Mouse (Mus musculus) mouse embryonic stem cell (cell line): ENCODE results near the gene Pmepa1.

Experiments used
- in situ Hi-C, 2 experiments: fragments of 300-500 bp; cut with MboI; formaldehyde crosslinking; loops; 1 replicate in 1 of 2; 3 replicates in 1 of 2; pipeline ENCODE4 v1.14.3; 2019 to 2020; ENCODE audit warnings: low sequenced_read_pairs in 2 of 2, low pct_unique_long_range_greater_than_20kb in 1 of 2, mixed read lengths in 1 of 2; ENCODE audit not compliant: unreplicated experiment in 1 of 2

The Pmepa1 gene

GRCm38 (mm10) chr2:173281021-173281937 lies 4.9 kb upstream of the Pmepa1 start:
- in situ Hi-C loops, result no loop called here

- in situ Hi-C loops, result no loop called here
Measured at GRCm38 (mm10) chr2:173278846-173279580, 2.7 kb upstream of the Pmepa1 start.

- in situ Hi-C loops, result no loop called here
Measured at GRCm38 (mm10) chr2:173276859-173277258, 526 bp upstream of the Pmepa1 start.

DNA sequence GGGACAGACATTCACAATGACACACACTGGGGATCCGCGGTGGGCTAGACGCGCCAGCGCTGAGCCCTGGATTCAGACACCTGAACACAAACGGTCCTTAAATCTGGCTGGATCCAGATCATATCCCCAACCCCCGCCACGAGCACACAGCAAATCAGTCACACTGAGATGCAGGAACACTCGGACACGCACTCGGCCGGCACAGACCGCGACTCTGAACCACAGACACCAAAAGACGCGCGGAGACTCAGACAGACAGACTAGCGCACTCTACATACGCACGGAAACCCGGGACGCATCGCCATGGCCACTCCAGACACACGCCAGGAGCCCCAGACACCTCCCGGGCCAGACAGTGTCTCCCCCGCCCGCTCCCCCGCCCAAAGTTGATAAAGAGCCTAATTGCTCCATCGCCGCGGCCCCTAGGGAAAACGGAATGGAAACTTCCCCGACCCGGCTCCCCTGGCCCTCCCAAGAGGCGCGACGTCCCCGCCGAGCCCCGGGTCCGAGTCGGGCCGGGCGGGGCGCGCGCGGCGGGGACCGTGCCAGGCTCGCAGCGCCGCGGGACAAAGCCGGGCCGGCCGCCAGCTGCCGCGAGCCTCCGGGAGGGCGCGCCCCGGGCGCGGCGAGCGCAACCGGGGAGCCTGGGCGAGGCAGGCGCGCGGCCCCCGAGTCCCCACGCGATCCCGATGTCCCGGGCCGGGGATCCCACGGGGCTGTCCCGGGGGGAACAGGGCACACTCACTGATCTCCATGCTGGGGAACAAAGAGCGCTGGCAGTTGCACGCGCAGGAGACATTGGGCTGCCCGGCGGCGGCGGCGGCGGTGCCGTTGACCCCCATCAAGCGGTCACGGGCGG lies 761 bp downstream of the Pmepa1 start:
- in situ Hi-C loops, result no loop called here

DNA sequence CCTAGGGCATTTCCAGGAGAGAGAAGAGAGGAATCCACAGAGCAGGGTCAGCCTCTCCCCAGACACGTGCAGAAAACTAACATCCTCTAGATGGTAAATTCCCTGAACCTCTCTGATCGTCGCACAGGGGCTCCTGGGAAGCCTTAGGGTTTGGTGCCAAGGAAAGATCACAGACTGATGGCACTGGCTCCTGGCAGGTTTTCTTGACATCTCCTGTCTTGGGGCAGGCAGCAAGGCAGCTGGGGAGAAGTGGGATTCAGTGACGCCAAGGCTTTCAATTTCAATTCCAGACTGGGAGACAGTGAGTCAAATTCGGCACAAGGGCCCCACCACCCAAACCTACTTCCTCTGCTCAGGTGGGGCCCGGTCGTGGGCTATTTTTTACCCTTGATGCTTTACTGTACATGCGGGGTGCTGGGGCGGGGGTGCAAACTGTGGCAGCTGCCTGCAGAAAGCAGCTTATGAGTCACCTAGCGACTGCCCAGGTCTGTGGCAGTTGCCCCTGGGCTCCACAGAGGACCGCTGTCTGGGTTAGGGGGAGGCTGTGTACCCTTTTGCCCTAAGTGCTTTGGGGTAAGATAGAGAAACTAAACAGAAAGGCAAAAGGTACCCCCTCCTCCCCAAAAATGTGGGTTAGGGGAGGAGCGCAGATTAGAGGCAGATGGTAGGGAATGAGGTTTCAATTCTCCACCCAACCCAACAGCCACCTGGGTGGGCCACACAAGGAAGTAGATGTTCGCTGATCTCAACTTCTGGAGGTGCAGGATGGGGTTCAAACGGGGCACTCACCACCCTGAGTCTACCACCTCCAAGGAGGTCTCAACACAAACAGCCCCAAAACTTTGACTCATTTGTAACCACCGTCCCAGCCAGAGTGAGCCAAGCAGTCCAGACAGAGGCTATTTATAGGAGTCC lies 1.6 kb downstream of the Pmepa1 start:
- in situ Hi-C loops, result no loop called here

- in situ Hi-C loops, result no loop called here
Measured at GRCm38 (mm10) chr2:173273885-173274284, 2.4 kb downstream of the Pmepa1 start.

DNA sequence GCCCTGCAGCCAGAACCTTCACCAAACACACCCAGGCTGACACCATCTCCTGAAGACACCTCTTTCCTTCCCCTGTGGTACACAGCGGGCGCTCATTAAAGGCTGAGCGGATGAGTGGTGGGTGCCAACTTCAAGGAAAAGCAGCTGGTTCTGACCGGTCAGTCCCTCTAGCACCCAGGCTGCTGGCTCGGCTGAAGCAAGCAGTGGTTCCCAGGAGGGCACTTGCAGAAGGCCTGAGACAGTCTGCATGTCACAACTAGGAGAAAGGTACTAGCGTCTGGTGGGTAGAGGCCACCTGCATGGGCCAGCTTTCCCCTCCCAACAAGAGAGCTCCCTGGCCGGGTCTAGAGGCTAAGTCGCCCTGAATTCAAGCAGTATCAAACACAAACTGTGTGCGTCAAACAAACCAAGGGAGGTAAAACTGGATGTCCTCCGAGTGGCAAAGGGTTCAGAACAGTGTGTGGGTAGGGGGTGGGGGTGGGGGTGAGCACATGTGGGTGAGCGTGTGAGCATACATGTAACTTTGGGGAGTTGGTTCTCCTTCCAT lies 3.9 kb downstream of the Pmepa1 start:
- in situ Hi-C loops, result no loop called here

GRCm38 (mm10) chr2:173271541-173271940 lies 4.8 kb downstream of the Pmepa1 start:
- in situ Hi-C loops, result no loop called here

GRCm38 (mm10) chr2:173270601-173271248 lies 5.6 kb downstream of the Pmepa1 start:
- in situ Hi-C loops, result no loop called here

DNA sequence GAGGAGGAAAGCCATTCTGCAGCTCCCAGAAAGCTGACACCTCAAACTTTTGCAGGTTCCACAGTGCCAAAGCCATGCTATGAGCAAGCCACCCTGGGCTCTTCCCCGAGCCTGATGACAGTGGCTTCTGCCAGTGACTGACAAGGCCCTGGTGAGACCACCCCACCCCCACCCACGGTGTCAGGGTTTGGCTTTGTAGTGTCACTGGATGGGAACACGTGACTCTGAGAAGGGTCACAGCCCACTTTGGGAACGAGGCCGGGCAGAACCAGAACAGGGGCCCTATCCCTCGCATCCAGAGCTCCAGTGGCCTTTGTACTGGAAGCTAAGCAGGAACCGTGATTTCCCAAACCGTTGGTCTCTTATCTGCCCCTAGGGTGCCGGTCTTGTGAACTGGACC lies 6.1 kb downstream of the Pmepa1 start:
- in situ Hi-C loops, result no loop called here

DNA sequence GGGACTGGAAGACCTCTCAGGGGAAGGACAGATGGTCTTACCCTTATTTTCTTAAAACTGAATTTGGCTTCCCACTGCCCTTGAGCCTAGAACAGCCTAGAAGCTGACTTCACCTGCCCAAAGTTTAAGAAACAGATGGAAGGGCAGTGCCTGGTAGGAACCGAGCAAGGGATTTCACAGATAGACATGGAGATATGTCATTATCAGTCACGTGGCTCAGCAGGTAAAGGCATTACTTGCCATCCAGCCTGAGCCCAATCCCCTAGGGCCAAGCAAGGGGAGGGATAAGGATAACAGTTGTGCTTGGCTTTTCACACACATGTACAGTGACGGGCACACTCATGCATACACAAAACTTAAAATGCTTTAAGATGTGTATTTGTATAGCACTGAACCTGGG lies 8.8 kb downstream of the Pmepa1 start:
- in situ Hi-C loops, result no loop called here

DNA sequence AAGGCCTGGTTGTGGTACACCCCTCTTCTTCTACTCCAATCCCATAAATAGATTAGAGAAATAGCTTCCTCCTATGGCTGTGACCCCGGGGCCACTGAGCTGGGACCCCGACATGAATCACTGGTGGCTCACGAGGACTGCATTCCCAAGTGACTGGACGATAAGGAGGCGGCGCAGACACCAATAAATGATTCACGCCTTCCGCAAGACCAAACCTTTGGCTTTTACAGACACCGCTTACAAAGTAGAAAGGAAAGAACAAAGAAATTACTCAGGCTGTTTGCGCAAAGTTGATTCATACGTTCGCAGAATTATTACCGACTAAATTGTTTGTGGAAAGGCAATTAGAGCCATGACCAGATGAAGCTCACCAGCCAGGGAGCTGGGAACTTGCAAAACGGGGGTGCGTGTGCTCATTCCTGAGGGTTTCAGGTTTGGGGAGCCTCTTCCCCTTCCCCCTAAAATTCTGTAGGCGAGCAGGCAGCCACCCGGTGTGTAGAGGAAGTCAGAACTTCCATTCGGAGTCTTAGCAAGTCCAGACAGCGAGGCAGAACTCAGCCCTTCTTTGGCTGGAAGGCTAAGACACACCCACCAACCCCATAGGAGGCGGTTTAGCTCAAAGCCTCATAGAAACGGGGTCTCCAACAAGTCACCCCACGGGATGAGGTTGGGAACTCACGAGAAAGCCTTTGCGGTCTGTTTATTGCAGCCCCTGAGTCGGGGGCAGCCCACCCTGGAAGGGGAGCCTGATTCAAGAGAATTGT lies 9.8 kb downstream of the Pmepa1 start:
- in situ Hi-C loops, result no loop called here

DNA sequence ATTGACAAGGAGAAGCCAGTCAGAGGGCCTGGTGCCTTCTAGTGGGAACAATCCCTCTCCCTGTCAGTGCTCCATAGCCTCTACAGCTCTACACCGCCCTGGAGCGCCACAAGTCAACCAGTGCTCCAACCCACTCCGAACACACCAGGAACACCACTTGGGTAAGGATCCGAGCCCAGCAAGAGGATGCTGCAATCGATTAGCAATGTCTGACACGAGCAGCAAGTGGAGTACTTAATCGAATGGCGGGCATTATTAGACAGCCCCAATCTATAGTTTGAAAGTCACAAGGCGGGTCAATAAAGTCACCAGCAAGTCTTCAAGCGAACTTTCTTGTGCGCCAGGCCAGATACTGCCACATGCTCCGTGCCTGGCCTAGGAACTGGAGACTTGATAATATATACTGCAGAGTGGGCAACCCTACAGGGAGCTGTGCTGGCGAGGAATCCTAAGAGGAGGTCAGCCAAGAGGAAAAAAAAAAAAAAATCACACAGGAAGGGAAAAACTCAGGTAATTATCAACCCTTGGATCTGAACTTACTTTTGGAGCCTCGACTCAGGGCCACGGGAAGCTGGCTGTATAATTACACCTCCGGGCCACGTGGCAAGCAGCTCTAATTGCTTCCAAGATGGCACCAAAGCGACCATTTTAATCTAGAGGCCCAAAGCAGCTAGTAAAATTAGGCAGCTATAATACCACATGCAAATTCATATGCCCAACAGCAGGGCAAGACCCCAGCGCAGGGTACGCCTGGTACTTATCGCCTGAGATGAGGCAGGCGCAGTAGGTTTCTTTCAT lies 10.7 kb downstream of the Pmepa1 start:
- in situ Hi-C loops, result no loop called here

- in situ Hi-C loops, result no loop called here
Measured at GRCm38 (mm10) chr2:173264467-173265128, 11.7 kb downstream of the Pmepa1 start.

DNA sequence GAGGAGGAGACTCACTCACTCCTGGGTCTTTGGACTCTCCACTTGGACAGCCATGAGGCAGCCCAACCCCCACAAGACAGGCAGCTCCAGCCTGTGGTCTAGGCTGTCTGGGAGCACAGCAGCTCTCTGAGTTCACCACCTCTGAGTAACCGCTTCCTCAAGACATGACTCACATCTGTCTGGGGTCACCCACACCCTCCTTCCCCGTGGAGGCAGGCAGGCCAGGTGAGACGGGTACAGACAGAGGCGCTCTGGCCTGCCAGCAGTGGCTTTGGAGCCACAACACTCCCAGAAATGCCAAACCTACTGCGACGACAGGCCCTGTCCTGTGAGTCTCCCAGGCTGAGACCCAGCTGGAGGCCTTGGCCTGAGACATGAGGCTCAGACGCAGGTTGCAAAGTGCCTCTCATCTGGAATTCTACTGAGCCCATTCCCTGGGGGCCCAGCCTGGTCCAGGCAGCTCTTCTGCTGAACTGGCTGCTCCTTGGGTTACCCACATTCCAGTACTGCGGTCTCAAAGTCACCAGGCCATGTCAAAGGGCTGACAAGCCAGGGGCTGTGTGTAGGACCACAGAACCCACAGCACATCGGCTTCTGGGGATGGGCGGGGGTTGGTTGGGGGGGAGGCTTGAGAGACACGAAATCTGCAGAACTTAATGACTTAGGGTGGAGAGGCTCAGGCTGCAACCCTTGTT lies 12.6 kb downstream of the Pmepa1 start:
- in situ Hi-C loops, result no loop called here
